Mouse (Mus musculus): Measurements from ENCODE around the gene Ebf1. TPM values are rescaled to one million over a fixed set of nuclear protein-coding genes. Genes with fewer than 3 reads are reported as not detected.

Ebf1 gene
- polyA plus RNA-seq, 1 experiment from 2014 or later: 95.7 TPM

GRCm38 (mm10) chr11:44689571-44690264 is 72.6 kb downstream of the Ebf1 start:
- H3K36me3 ChIP-seq: no peaks in the 10 kb centered on the region
- no peak overlapping the region for H3K27ac ChIP-seq
- no peak overlapping the region for H3K4me3 ChIP-seq (replicated peaks)
- peaks cover 41% of the 10 kb centered on the region for H3K4me1 ChIP-seq (replicated peaks)
- no peak overlapping the region for H3K4me2 ChIP-seq
- no peaks in the 10 kb centered on the region; the same call in 1 of the 2 replicates for H3K27me3 ChIP-seq
- WGBS: 44% methylated on average over 7 of the region's 7 CpGs
- no peaks in the 10 kb centered on the region for H3K9me3 ChIP-seq
- no peak for ATAC-seq (ENCODE audit: insufficient number of reproducible peaks, insufficient read depth, low FRiP score, low TSS enrichment, low read depth)
- H3K9ac ChIP-seq (replicated peaks): no peak overlapping the region

- no peak for ATAC-seq (ENCODE audit: insufficient number of reproducible peaks, insufficient read depth, low FRiP score, low TSS enrichment, low read depth)
- peaks cover 36% of the 10 kb centered on the region for H3K4me1 ChIP-seq (replicated peaks)
Measured at GRCm38 (mm10) chr11:44690265-44690572, 73.1 kb downstream of the Ebf1 start.

GRCm38 (mm10) chr11:44695416-44695815 is 78.3 kb downstream of the Ebf1 start:
- H3K36me3 ChIP-seq: no peaks in the 10 kb centered on the region
- no peak overlapping the region for H3K27ac ChIP-seq
- peaks cover 40% of the 10 kb centered on the region for H3K4me1 ChIP-seq (replicated peaks)
- no peaks in the 10 kb centered on the region for H3K9me3 ChIP-seq
- ATAC-seq (ENCODE audit: insufficient number of reproducible peaks, insufficient read depth, low FRiP score, low TSS enrichment, low read depth): no peak
- no peak overlapping the region for H3K4me3 ChIP-seq (replicated peaks)
- H3K4me2 ChIP-seq: no peak overlapping the region
- H3K27me3 ChIP-seq: no peaks in the 10 kb centered on the region; the same call in 1 of the 2 replicates
- WGBS: 93% methylated on average over 9 of the region's 9 CpGs
- no peak overlapping the region for H3K9ac ChIP-seq (replicated peaks)

More at GRCm38 (mm10) chr11:44690265-44690572, 73.1 kb downstream of the Ebf1 start:
- Histone ChIP-seq H3K27me3 (no peaks in the 10 kb centered on the region; the same call in 1 of the 2 replicates), H3K9me3 (no peaks in the 10 kb centered on the region), H3K4me3 (replicated peaks) (no peak overlapping the region), H3K9ac (replicated peaks) (no peak overlapping the region), H3K4me2 (no peak overlapping the region), H3K36me3 (no peaks in the 10 kb centered on the region), H3K27ac (no peak overlapping the region)
- WGBS: 88% methylated on average over 5 of the region's 5 CpGs

- ATAC-seq (ENCODE audit: insufficient number of reproducible peaks, insufficient read depth, low FRiP score, low TSS enrichment, low read depth): 0 out of 2 replicates have a peak, but pooled peaks have one; percentile 58
- Histone ChIP-seq H3K4me3 (replicated peaks) (peak overlapping the region; percentile 7; the same call in 1 of the 2 replicates), H3K4me2 (peak overlapping the region; percentile 46), H3K27me3 (no peaks in the 10 kb centered on the region; the same call in 1 of the 2 replicates), H3K4me1 (replicated peaks) (peaks cover 51% of the 10 kb centered on the region), H3K36me3 (no peaks in the 10 kb centered on the region), H3K9me3 (no peaks in the 10 kb centered on the region), H3K27ac (0 out of 2 replicates have a peak overlapping the region, but pooled peaks have one; percentile 29), H3K9ac (replicated peaks) (peak overlapping the region; percentile 23; the same call in 1 of the 2 replicates)
- WGBS: 5% methylated on average over 16 of the region's 16 CpGs
Measured at GRCm38 (mm10) chr11:44696539-44697201, 79.6 kb downstream of the Ebf1 start.

GRCm38 (mm10) chr11:44700181-44700580 is 83.1 kb downstream of the Ebf1 start:
- WGBS: 25% methylated on average over 4 of the region's 4 CpGs
- H3K36me3 ChIP-seq: no peaks in the 10 kb centered on the region

GRCm38 (mm10) chr11:44701221-44701810 is 84.2 kb downstream of the Ebf1 start:
- H3K27ac ChIP-seq: no peak overlapping the region

More at GRCm38 (mm10) chr11:44700181-44700580, 83.1 kb downstream of the Ebf1 start:
- H3K4me3 ChIP-seq (replicated peaks): no peak overlapping the region
- H3K4me2 ChIP-seq: no peak overlapping the region
- no peak overlapping the region for H3K27ac ChIP-seq
- H3K27me3 ChIP-seq: no peaks in the 10 kb centered on the region
- no peak overlapping the region for H3K9ac ChIP-seq (replicated peaks)
- ATAC-seq (ENCODE audit: insufficient number of reproducible peaks, insufficient read depth, low FRiP score, low TSS enrichment, low read depth): no peak
- no peaks in the 10 kb centered on the region for H3K9me3 ChIP-seq
- peaks cover 49% of the 10 kb centered on the region for H3K4me1 ChIP-seq (replicated peaks)

GRCm38 (mm10) chr11:44701864-44702263 is 84.7 kb downstream of the Ebf1 start:
- ATAC-seq (ENCODE audit: insufficient number of reproducible peaks, insufficient read depth, low FRiP score, low TSS enrichment, low read depth): no peak

More at GRCm38 (mm10) chr11:44701221-44701810, 84.2 kb downstream of the Ebf1 start:
- Histone ChIP-seq H3K9ac (replicated peaks) (no peak overlapping the region), H3K27me3 (no peaks in the 10 kb centered on the region), H3K36me3 (no peaks in the 10 kb centered on the region), H3K9me3 (no peaks in the 10 kb centered on the region), H3K4me3 (replicated peaks) (no peak overlapping the region), H3K4me2 (no peak overlapping the region), H3K4me1 (replicated peaks) (peaks cover 44% of the 10 kb centered on the region)
- no peak for ATAC-seq (ENCODE audit: insufficient number of reproducible peaks, insufficient read depth, low FRiP score, low TSS enrichment, low read depth)
- WGBS: 60% methylated on average over 11 of the region's 11 CpGs

GRCm38 (mm10) chr11:44702716-44703486 is 85.8 kb downstream of the Ebf1 start:
- Histone ChIP-seq H3K9me3 (no peaks in the 10 kb centered on the region), H3K4me1 (replicated peaks) (peaks cover 40% of the 10 kb centered on the region), H3K9ac (replicated peaks) (no peak overlapping the region), H3K27me3 (no peaks in the 10 kb centered on the region), H3K4me2 (no peak overlapping the region), H3K36me3 (no peaks in the 10 kb centered on the region), H3K4me3 (replicated peaks) (no peak overlapping the region), H3K27ac (no peak overlapping the region)
- no peak for ATAC-seq (ENCODE audit: insufficient number of reproducible peaks, insufficient read depth, low FRiP score, low TSS enrichment, low read depth)
- WGBS: 89% methylated on average over 8 of the region's 8 CpGs

More at GRCm38 (mm10) chr11:44701864-44702263, 84.7 kb downstream of the Ebf1 start:
- peaks cover 42% of the 10 kb centered on the region for H3K4me1 ChIP-seq (replicated peaks)
- no peaks in the 10 kb centered on the region for H3K36me3 ChIP-seq
- H3K27ac ChIP-seq: no peak overlapping the region
- H3K4me3 ChIP-seq (replicated peaks): no peak overlapping the region
- no peaks in the 10 kb centered on the region for H3K9me3 ChIP-seq
- H3K27me3 ChIP-seq: no peaks in the 10 kb centered on the region
- no peak overlapping the region for H3K9ac ChIP-seq (replicated peaks)
- WGBS: 63% methylated on average over 1 of the region's 1 CpGs
- H3K4me2 ChIP-seq: no peak overlapping the region

GRCm38 (mm10) chr11:44703951-44704350 is 86.8 kb downstream of the Ebf1 start:
- H3K4me2 ChIP-seq: no peak overlapping the region
- H3K9me3 ChIP-seq: no peaks in the 10 kb centered on the region
- H3K27me3 ChIP-seq: no peaks in the 10 kb centered on the region
- no peak overlapping the region for H3K27ac ChIP-seq
- no peak for ATAC-seq (ENCODE audit: insufficient number of reproducible peaks, insufficient read depth, low FRiP score, low TSS enrichment, low read depth)
- H3K36me3 ChIP-seq: no peaks in the 10 kb centered on the region
- H3K9ac ChIP-seq (replicated peaks): no peak overlapping the region
- WGBS: 93% methylated on average over 5 of the region's 5 CpGs
- H3K4me1 ChIP-seq (replicated peaks): peaks cover 43% of the 10 kb centered on the region
- no peak overlapping the region for H3K4me3 ChIP-seq (replicated peaks)

GRCm38 (mm10) chr11:44705811-44706210 is 88.7 kb downstream of the Ebf1 start:
- Histone ChIP-seq H3K9ac (replicated peaks) (no peak overlapping the region), H3K36me3 (no peaks in the 10 kb centered on the region), H3K27me3 (no peaks in the 10 kb centered on the region), H3K4me2 (no peak overlapping the region), H3K27ac (no peak overlapping the region), H3K4me1 (replicated peaks) (peaks cover 27% of the 10 kb centered on the region), H3K4me3 (replicated peaks) (no peak overlapping the region), H3K9me3 (no peaks in the 10 kb centered on the region)
- no peak for ATAC-seq (ENCODE audit: insufficient number of reproducible peaks, insufficient read depth, low FRiP score, low TSS enrichment, low read depth)
- 85% methylated on average over 1 of the region's 1 CpGs for WGBS

GRCm38 (mm10) chr11:44706386-44706785 is 89.3 kb downstream of the Ebf1 start:
- Histone ChIP-seq H3K4me1 (replicated peaks) (peaks cover 23% of the 10 kb centered on the region), H3K4me2 (no peak overlapping the region), H3K9me3 (no peaks in the 10 kb centered on the region), H3K36me3 (no peaks in the 10 kb centered on the region), H3K27ac (no peak overlapping the region), H3K27me3 (no peaks in the 10 kb centered on the region), H3K4me3 (replicated peaks) (no peak overlapping the region), H3K9ac (replicated peaks) (no peak overlapping the region)
- no peak for ATAC-seq (ENCODE audit: insufficient number of reproducible peaks, insufficient read depth, low FRiP score, low TSS enrichment, low read depth)
- WGBS: 79% methylated on average over 2 of the region's 2 CpGs

Data from limb, embryonic 12.5 days (tissue).